Mouse (Mus musculus) heart, embryonic 15.5 days (tissue): Measurements from ENCODE around the gene Plekhm1. TPM values are rescaled to one million over a fixed set of nuclear protein-coding genes. Genes with fewer than 3 reads are reported as not detected.

ENCODE experiments used
- ATAC-seq: fragments of 200-750 bp; cut with Nextera tagmentation; replicated peaks from 2 replicates; pipeline ENCODE4 v1.8.0; 2017; ENCODE audit warnings: low read depth, moderate TSS enrichment; ENCODE audit not compliant: insufficient number of reproducible peaks, insufficient read depth, low FRiP score
- H3K27ac ChIP-seq: fragments of 300-500 bp; sonication (generic); 2 replicates; pipeline ENCODE4 v1.5.1; 2015; ENCODE audit warnings: mild to moderate bottlenecking, inconsistent platforms
- H3K27me3 ChIP-seq: fragments of 300-500 bp; sonication (generic); 2 replicates; pipeline ENCODE4 v1.6.1; 2015; ENCODE audit warnings: inconsistent platforms
- H3K36me3 ChIP-seq: fragments of 300-500 bp; sonication (generic); 2 replicates; pipeline ENCODE4 v1.6.1; 2015; ENCODE audit warnings: mild to moderate bottlenecking, inconsistent platforms
- H3K4me1 ChIP-seq: fragments of 300-500 bp; sonication (generic); replicated peaks from 2 replicates; pipeline ENCODE4 v1.6.1; 2015; ENCODE audit warnings: inconsistent platforms
- H3K4me2 ChIP-seq: fragments of 300-500 bp; sonication (generic); 2 replicates; pipeline ENCODE4 v1.6.1; 2015; ENCODE audit warnings: inconsistent platforms, mild to moderate bottlenecking, moderate library complexity
- H3K4me3 ChIP-seq: fragments of 300-500 bp; sonication (generic); 2 replicates; pipeline ENCODE4 v1.5.1; 2015; ENCODE audit warnings: mild to moderate bottlenecking, inconsistent platforms
- H3K9ac ChIP-seq: fragments of 300-500 bp; sonication (generic); 2 replicates; pipeline ENCODE4 v1.6.1; 2015; ENCODE audit warnings: mild to moderate bottlenecking, inconsistent platforms
- H3K9me3 ChIP-seq: fragments of 300-500 bp; sonication (generic); replicated peaks from 2 replicates; pipeline ENCODE4 v1.6.1; 2016; ENCODE audit warnings: inconsistent platforms
- WGBS: fragments of 180-500 bp; shearing (Covaris S2); methylation state at CpG from one replicate; pipeline ENCODE4 v1.1.7; 2015; ENCODE audit warnings: mixed read lengths; 5-methylcytosine and 5-hydroxymethylcytosine counted together
- polyA plus RNA-seq: library from polyadenylated mRNA; unstranded; fragments of >200 nt; fragmentation: Nextera tagmentation; extraction: Ambion mirVana; gene quantifications from 2 replicates; pipeline ENCODE4 v1.2.1, GENCODE M21; 2015

Gene Plekhm1
- polyA plus RNA-seq, 1 experiment from 2014 or later = 4.8 TPM

- H3K4me3 ChIP-seq = no peak overlapping the region
- no peak for ATAC-seq
- H3K36me3 ChIP-seq = 0 out of 2 replicates have a peak, but pooled peaks cover 4% of the 10 kb centered on the region
- WGBS = 81% methylated on average over 5 of the region's 5 CpGs
- peaks cover 8% of the 10 kb centered on the region for H3K4me1 ChIP-seq
- peaks cover 9% of the 10 kb centered on the region for H3K27me3 ChIP-seq
- H3K9ac ChIP-seq = no peak overlapping the region
- no peak overlapping the region for H3K4me2 ChIP-seq
- H3K27ac ChIP-seq = no peak overlapping the region
- H3K9me3 ChIP-seq = peaks cover 6% of the 10 kb centered on the region; the same call in 1 of the 2 replicates
These were observed 60.2 kb downstream of the Plekhm1 start for GRCm38 (mm10) chr11:103352239-103352814.

- Histone ChIP-seq H3K27ac (no peak overlapping the region), H3K4me2 (no peak overlapping the region), H3K4me3 (no peak overlapping the region), H3K36me3 (0 out of 2 replicates have a peak, but pooled peaks cover 4% of the 10 kb centered on the region), H3K9ac (no peak overlapping the region), H3K27me3 (0 out of 2 replicates have a peak, but pooled peaks cover 2% of the 10 kb centered on the region), H3K9me3 (peaks cover 6% of the 10 kb centered on the region; the same call in 1 of the 2 replicates), H3K4me1 (peaks cover 13% of the 10 kb centered on the region)
- WGBS = 76% methylated on average over 12 of the region's 12 CpGs
- no peak for ATAC-seq
These were observed 61.7 kb downstream of the Plekhm1 start for GRCm38 (mm10) chr11:103350711-103351315.

- Histone ChIP-seq H3K4me1 (peaks cover 16% of the 10 kb centered on the region), H3K36me3 (0 out of 2 replicates have a peak, but pooled peaks cover 4% of the 10 kb centered on the region), H3K4me2 (no peak overlapping the region), H3K4me3 (no peak overlapping the region), H3K27me3 (no peaks in the 10 kb centered on the region), H3K9ac (no peak overlapping the region), H3K9me3 (peaks cover 6% of the 10 kb centered on the region; the same call in 1 of the 2 replicates), H3K27ac (no peak overlapping the region)
- ATAC-seq = no peak
- WGBS = 71% methylated on average over 2 of the region's 2 CpGs
These were observed 62.8 kb downstream of the Plekhm1 start for GRCm38 (mm10) chr11:103349699-103350098.

GRCm38 (mm10) chr11:103346657-103347056 is 65.8 kb downstream of the Plekhm1 start:
- 44% methylated on average over 5 of the region's 5 CpGs for WGBS

GRCm38 (mm10) chr11:103346236-103346635 is 66.3 kb downstream of the Plekhm1 start:
- H3K4me1 ChIP-seq = peaks cover 32% of the 10 kb centered on the region
- H3K9me3 ChIP-seq = no peaks in the 10 kb centered on the region
- no peak overlapping the region for H3K9ac ChIP-seq
- H3K27ac ChIP-seq = peak overlapping the region; percentile 24
- no peaks in the 10 kb centered on the region; the same call in 1 of the 2 replicates for H3K27me3 ChIP-seq
- H3K4me3 ChIP-seq = no peak overlapping the region
- no peaks in the 10 kb centered on the region for H3K36me3 ChIP-seq
- 44% methylated on average over 7 of the region's 7 CpGs for WGBS
- peak; percentile 42 for ATAC-seq
- no peak overlapping the region for H3K4me2 ChIP-seq

More at GRCm38 (mm10) chr11:103346657-103347056, 65.8 kb downstream of the Plekhm1 start:
- Histone ChIP-seq H3K9me3 (no peaks in the 10 kb centered on the region), H3K36me3 (no peaks in the 10 kb centered on the region), H3K9ac (no peak overlapping the region), H3K27me3 (no peaks in the 10 kb centered on the region; the same call in 1 of the 2 replicates), H3K27ac (peak overlapping the region; percentile 24), H3K4me2 (no peak overlapping the region), H3K4me3 (no peak overlapping the region), H3K4me1 (peaks cover 32% of the 10 kb centered on the region)
- ATAC-seq = peak; percentile 30; the same call in 1 of the 2 replicates

GRCm38 (mm10) chr11:103345408-103346091 is 66.9 kb downstream of the Plekhm1 start:
- Histone ChIP-seq H3K27me3 (no peaks in the 10 kb centered on the region; the same call in 1 of the 2 replicates), H3K36me3 (no peaks in the 10 kb centered on the region), H3K4me1 (peaks cover 32% of the 10 kb centered on the region), H3K9ac (no peak overlapping the region), H3K4me2 (no peak overlapping the region; the same call in 1 of the 2 replicates), H3K9me3 (no peaks in the 10 kb centered on the region), H3K4me3 (no peak overlapping the region), H3K27ac (no peak overlapping the region)
- no peak for ATAC-seq
- WGBS = 78% methylated on average over 7 of the region's 7 CpGs

- peak overlapping the region; percentile 13; the same call in 1 of the 2 replicates for H3K4me3 ChIP-seq
- no peak overlapping the region for H3K27ac ChIP-seq
- peak overlapping the region; percentile 21; the same call in 1 of the 2 replicates for H3K4me2 ChIP-seq
- ATAC-seq = no peak; the same call in 1 of the 2 replicates
- WGBS = 68% methylated on average over 19 of the region's 19 CpGs
- H3K9me3 ChIP-seq = no peaks in the 10 kb centered on the region
- H3K4me1 ChIP-seq = peaks cover 35% of the 10 kb centered on the region
- no peaks in the 10 kb centered on the region; the same call in 1 of the 2 replicates for H3K27me3 ChIP-seq
- no peak overlapping the region for H3K9ac ChIP-seq
- H3K36me3 ChIP-seq = no peaks in the 10 kb centered on the region
These were observed 67.8 kb downstream of the Plekhm1 start for GRCm38 (mm10) chr11:103344494-103345332.

- no peak overlapping the region for H3K9ac ChIP-seq
- peak overlapping the region; percentile 11; the same call in 1 of the 2 replicates for H3K4me2 ChIP-seq
These were observed 68.6 kb downstream of the Plekhm1 start for GRCm38 (mm10) chr11:103343881-103344280.

GRCm38 (mm10) chr11:103343063-103343462 is 69.4 kb downstream of the Plekhm1 start:
- WGBS = 83% methylated on average over 6 of the region's 6 CpGs
- peaks cover 38% of the 10 kb centered on the region for H3K4me1 ChIP-seq
- no peak overlapping the region for H3K27ac ChIP-seq

More at GRCm38 (mm10) chr11:103343881-103344280, 68.6 kb downstream of the Plekhm1 start:
- Histone ChIP-seq H3K27ac (no peak overlapping the region), H3K4me1 (peaks cover 38% of the 10 kb centered on the region), H3K27me3 (no peaks in the 10 kb centered on the region; the same call in 1 of the 2 replicates), H3K36me3 (no peaks in the 10 kb centered on the region), H3K9me3 (no peaks in the 10 kb centered on the region), H3K4me3 (peak overlapping the region; percentile 13; the same call in 1 of the 2 replicates)
- WGBS = 50% methylated on average over 1 of the region's 1 CpGs
- no peak for ATAC-seq

GRCm38 (mm10) chr11:103340677-103341076 is 71.8 kb downstream of the Plekhm1 start:
- Histone ChIP-seq H3K4me3 (no peak overlapping the region), H3K4me2 (no peak overlapping the region), H3K36me3 (no peaks in the 10 kb centered on the region), H3K27me3 (no peaks in the 10 kb centered on the region; the same call in 1 of the 2 replicates), H3K9ac (no peak overlapping the region), H3K27ac (no peak overlapping the region), H3K4me1 (peaks cover 26% of the 10 kb centered on the region), H3K9me3 (no peaks in the 10 kb centered on the region)
- 52% methylated on average over 7 of the region's 7 CpGs for WGBS
- no peak for ATAC-seq

More at GRCm38 (mm10) chr11:103343063-103343462, 69.4 kb downstream of the Plekhm1 start:
- Histone ChIP-seq H3K9ac (no peak overlapping the region), H3K4me3 (no peak overlapping the region), H3K36me3 (no peaks in the 10 kb centered on the region), H3K9me3 (no peaks in the 10 kb centered on the region), H3K27me3 (no peaks in the 10 kb centered on the region; the same call in 1 of the 2 replicates), H3K4me2 (0 out of 2 replicates have a peak overlapping the region, but pooled peaks have one; percentile 11)
- ATAC-seq = no peak
